Mouse (Mus musculus) fat pad, adult 2 months (tissue): ENCODE measurements around the gene Sgcb.

Experiments
- DNase-seq: peaks from one replicate; pipeline ENCODE4 v3.0.0-alpha.2; 2011; ENCODE audit warnings: low read depth, low spot score; ENCODE audit errors: extremely low read depth

The Sgcb gene

GRCm38 (mm10) chr5:73637337-73638107 is 10.1 kb downstream of the Sgcb start:
- DNase-seq = no peak

GRCm38 (mm10) chr5:73633141-73633540 is 14.4 kb downstream of the Sgcb start:
- no peak for DNase-seq

GRCm38 (mm10) chr5:73632291-73632690 is 15.3 kb downstream of the Sgcb start, which contains the start of gene Lrrc66:
Lrrc66 (minus strand) TSS chr5:73632526.
- no peak for DNase-seq

- no peak for DNase-seq
Measured at GRCm38 (mm10) chr5:73631001-73631558, 16.5 kb downstream of the Sgcb start.

- DNase-seq = no peak
Measured at GRCm38 (mm10) chr5:73630141-73630540, 17.4 kb downstream of the Sgcb start.

GRCm38 (mm10) chr5:73627991-73628390 is 19.6 kb downstream of the Sgcb start:
- DNase-seq = no peak

- DNase-seq = no peak
Measured at GRCm38 (mm10) chr5:73627559-73627958, 20.0 kb downstream of the Sgcb start.

GRCm38 (mm10) chr5:73626842-73627241 is 20.7 kb downstream of the Sgcb start:
- DNase-seq = no peak

- no peak for DNase-seq
Measured at GRCm38 (mm10) chr5:73625505-73625904, 22.1 kb downstream of the Sgcb start.

- no peak for DNase-seq
Measured at GRCm38 (mm10) chr5:73618969-73619368, 28.6 kb downstream of the Sgcb start.

GRCm38 (mm10) chr5:73615211-73615610 is 32.4 kb downstream of the Sgcb start:
- DNase-seq = no peak

- DNase-seq = no peak
Measured at GRCm38 (mm10) chr5:73613296-73613695, 34.3 kb downstream of the Sgcb start.

- DNase-seq = no peak
Measured at GRCm38 (mm10) chr5:73611071-73611470, 36.5 kb downstream of the Sgcb start.

GRCm38 (mm10) chr5:73604964-73605363 is 42.6 kb downstream of the Sgcb start:
- DNase-seq = no peak

- DNase-seq = no peak
Measured at GRCm38 (mm10) chr5:73604542-73604941, 43.0 kb downstream of the Sgcb start.

- DNase-seq = no peak
Measured at GRCm38 (mm10) chr5:73602865-73603264, 44.7 kb downstream of the Sgcb start.

- no peak for DNase-seq
Measured at GRCm38 (mm10) chr5:73601361-73601763, 46.2 kb downstream of the Sgcb start.

- DNase-seq = no peak
Measured at GRCm38 (mm10) chr5:73599991-73600390, 47.6 kb downstream of the Sgcb start.

- no peak for DNase-seq
Measured at GRCm38 (mm10) chr5:73598943-73599695, 48.5 kb downstream of the Sgcb start.

- DNase-seq = no peak
Measured at GRCm38 (mm10) chr5:73587119-73587518, 60.5 kb downstream of the Sgcb start.

- no peak for DNase-seq
Measured at GRCm38 (mm10) chr5:73586597-73586996, 61.0 kb downstream of the Sgcb start.
